Mouse (Mus musculus) MEL (cell line): ENCODE measurements at regions not wholly inside any gene's neighbourhood (a gene's known extent, or its start where the extent isn't known, plus 50 kb on each side); places are given as distances from the start of the nearest gene placed in this dataset.
A peak's percentile ranks its signal among the peaks of the same experiment; 100 is the strongest.

Experiments used
- DNase-seq: peaks from one replicate; pipeline ENCODE4 v3.0.0; 2011; ENCODE audit warnings: low read depth, low spot score
- H3K27ac ChIP-seq: 2 replicates; pipeline ENCODE4 v1.5.1; 2012; ENCODE audit warnings: low read depth, mild to moderate bottlenecking, control low read depth, low read length, moderate library complexity; ENCODE audit not compliant: control insufficient read depth
- H3K27me3 ChIP-seq, 2 experiments: fragments of 150-350 bp in 1 of 2; sonication (generic) in 1 of 2; 2 replicates each; pipeline ENCODE4 v1.6.1; 2012; ENCODE audit warnings: low read length in 2 of 2, mild to moderate bottlenecking in 2 of 2, improper control_type of control experiment in 1 of 2, moderate library complexity in 1 of 2; ENCODE audit not compliant: insufficient read depth in 2 of 2, control insufficient read depth in 1 of 2
- H3K36me3 ChIP-seq, 2 experiments: 2 replicates each; pipeline ENCODE4 v1.6.1; 2012 to 2014; ENCODE audit warnings: low read length in 2 of 2, improper control_type of control experiment in 1 of 2, inconsistent platforms in 1 of 2, mild to moderate bottlenecking in 1 of 2; ENCODE audit not compliant: insufficient read depth in 2 of 2, control insufficient read depth in 1 of 2
- H3K4me1 ChIP-seq, 2 experiments: fragments of 150-350 bp in 1 of 2; sonication (generic) in 1 of 2; 2 replicates each; pipeline ENCODE4 v1.6.1; 2012; ENCODE audit warnings: low read length in 2 of 2, improper control_type of control experiment in 1 of 2, mild to moderate bottlenecking in 1 of 2; ENCODE audit not compliant: insufficient read depth in 2 of 2, control insufficient read depth in 1 of 2
- H3K4me3 ChIP-seq, 2 experiments: fragments of 150-350 bp in 1 of 2; sonication (generic) in 1 of 2; 2 replicates each; pipeline ENCODE4 v1.5.1; 2012; ENCODE audit warnings: low read depth in 2 of 2, low read length in 2 of 2, mild to moderate bottlenecking in 2 of 2, moderate library complexity in 2 of 2, control low read depth in 1 of 2, improper control_type of control experiment in 1 of 2; ENCODE audit not compliant: control insufficient read depth in 1 of 2, insufficient read depth in 1 of 2
- H3K79me2 ChIP-seq: 2 replicates; pipeline ENCODE4 v1.6.1; 2012; ENCODE audit warnings: mild to moderate bottlenecking, low read length, moderate library complexity; ENCODE audit not compliant: control insufficient read depth, poor library complexity, insufficient read depth
- H3K9ac ChIP-seq: 2 replicates; pipeline ENCODE4 v1.6.1; 2012; ENCODE audit warnings: low read depth, mild to moderate bottlenecking, control low read depth, low read length, moderate library complexity; ENCODE audit not compliant: control insufficient read depth, poor library complexity, severe bottlenecking
- H3K9me3 ChIP-seq: fragments of 150-350 bp; sonication (generic); replicated peaks from 2 replicates; pipeline ENCODE4 v1.6.1; 2012; ENCODE audit warnings: mild to moderate bottlenecking, low read length, improper control_type of control experiment, moderate library complexity; ENCODE audit not compliant: insufficient read depth
- BHLHE40 ChIP-seq: IDR thresholded peaks from 2 replicates; pipeline ENCODE4 v1.6.1; 2012; ENCODE audit warnings: low read depth, mild to moderate bottlenecking, inconsistent platforms, low read length, improper control_type of control experiment, borderline replicate concordance
- CTCF ChIP-seq, 3 experiments: IDR thresholded peaks in 2 of 3; conservative IDR thresholded peaks in 1 of 3; 2 replicates each; pipeline ENCODE4 v1.5.1; 2011 to 2012; ENCODE audit warnings: low read length in 3 of 3, low read depth in 2 of 3, mild to moderate bottlenecking in 2 of 3, improper control_type of control experiment in 1 of 3, inconsistent platforms in 1 of 3, mixed read lengths in 1 of 3, moderate library complexity in 1 of 3; ENCODE audit not compliant: control insufficient read depth in 1 of 3, insufficient read depth in 1 of 3, poor library complexity in 1 of 3, severe bottlenecking in 1 of 3
- E2F4 ChIP-seq: IDR thresholded peaks from 2 replicates; pipeline ENCODE4 v1.6.1; 2011; ENCODE audit warnings: low read depth, low read length, improper control_type of control experiment, borderline replicate concordance
- ELF1 ChIP-seq: IDR thresholded peaks from 2 replicates; pipeline ENCODE4 v1.6.1; 2014; ENCODE audit warnings: low read depth, mild to moderate bottlenecking, inconsistent platforms, low read length, improper control_type of control experiment, moderate library complexity
- GABPA ChIP-seq: IDR thresholded peaks from 2 replicates; pipeline ENCODE4 v1.6.1; 2012; ENCODE audit warnings: low read depth, mild to moderate bottlenecking, inconsistent platforms, low read length, improper control_type of control experiment, moderate library complexity
- GATA1 ChIP-seq: IDR thresholded peaks from 2 replicates; pipeline ENCODE4 v1.6.1; 2011; ENCODE audit warnings: low read depth, low read length, improper control_type of control experiment
- HCFC1 ChIP-seq: IDR thresholded peaks from 2 replicates; pipeline ENCODE4 v1.6.1; 2012; ENCODE audit warnings: low read depth, mild to moderate bottlenecking, inconsistent platforms, low read length, improper control_type of control experiment, moderate library complexity
- MAX ChIP-seq: IDR thresholded peaks from 2 replicates; pipeline ENCODE4 v1.6.1; 2011; ENCODE audit warnings: low read length, improper control_type of control experiment
- MAZ ChIP-seq: IDR thresholded peaks from 2 replicates; pipeline ENCODE4 v1.6.1; 2012; ENCODE audit warnings: low read depth, mild to moderate bottlenecking, inconsistent platforms, low read length, improper control_type of control experiment
- MXI1 ChIP-seq: IDR thresholded peaks from 2 replicates; pipeline ENCODE4 v1.6.1; 2011; ENCODE audit warnings: mild to moderate bottlenecking, low read depth, low read length, improper control_type of control experiment
- MYB ChIP-seq: IDR thresholded peaks from 2 replicates; pipeline ENCODE4 v1.6.1; 2011; ENCODE audit warnings: mild to moderate bottlenecking, low read depth, low read length, improper control_type of control experiment
- MYC ChIP-seq: IDR thresholded peaks from 2 replicates; pipeline ENCODE4 v1.6.1; 2011; ENCODE audit warnings: low read depth, mild to moderate bottlenecking, low read length, improper control_type of control experiment, moderate library complexity
- NELFE ChIP-seq: IDR thresholded peaks from 2 replicates; pipeline ENCODE4 v1.6.1; 2011; ENCODE audit warnings: low read depth, low read length, improper control_type of control experiment
- POLR2A ChIP-seq, 2 experiments: IDR thresholded peaks; 2 replicates each; pipeline ENCODE4 v1.6.1; 2011 to 2012; ENCODE audit warnings: low read length in 2 of 2, mild to moderate bottlenecking in 2 of 2, control low read depth in 1 of 2, improper control_type of control experiment in 1 of 2, low read depth in 1 of 2, moderate library complexity in 1 of 2; ENCODE audit not compliant: control insufficient read depth in 1 of 2, insufficient read depth in 1 of 2, poor library complexity in 1 of 2
- POLR2AphosphoS2 ChIP-seq: IDR thresholded peaks from 2 replicates; pipeline ENCODE4 v1.6.1; 2011; ENCODE audit warnings: low read length, improper control_type of control experiment
- RAD21 ChIP-seq: IDR thresholded peaks from 2 replicates; pipeline ENCODE4 v1.6.1; 2011; ENCODE audit warnings: mild to moderate bottlenecking, low read depth, low read length, improper control_type of control experiment
- RCOR1 ChIP-seq: IDR thresholded peaks from 2 replicates; pipeline ENCODE4 v1.6.1; 2012; ENCODE audit warnings: low read depth, mild to moderate bottlenecking, inconsistent platforms, low read length, improper control_type of control experiment
- SIN3A ChIP-seq: IDR thresholded peaks from 2 replicates; pipeline ENCODE4 v1.6.1; 2012; ENCODE audit warnings: low read length, improper control_type of control experiment, inconsistent platforms
- SMC3 ChIP-seq: IDR thresholded peaks from 2 replicates; pipeline ENCODE4 v1.6.1; 2011; ENCODE audit warnings: low read depth, low read length, improper control_type of control experiment
- TAL1 ChIP-seq: IDR thresholded peaks from 2 replicates; pipeline ENCODE4 v1.6.1; 2012; ENCODE audit warnings: mild to moderate bottlenecking, inconsistent platforms, low read length, moderate library complexity, mixed read lengths
- TBP ChIP-seq: IDR thresholded peaks from 2 replicates; pipeline ENCODE4 v1.8.0; 2011; ENCODE audit warnings: low read depth, low read length, improper control_type of control experiment
- TCF12 ChIP-seq: IDR thresholded peaks from 2 replicates; pipeline ENCODE4 v1.6.1; 2014; ENCODE audit warnings: low read depth, mild to moderate bottlenecking, inconsistent platforms, low read length, improper control_type of control experiment, moderate library complexity
- UBTF ChIP-seq: IDR thresholded peaks from 2 replicates; pipeline ENCODE4 v1.6.1; 2012; ENCODE audit warnings: low read depth, mild to moderate bottlenecking, inconsistent platforms, low read length, improper control_type of control experiment, moderate library complexity, borderline replicate concordance; ENCODE audit not compliant: insufficient read depth
- USF2 ChIP-seq, 2 experiments: IDR thresholded peaks; 2 replicates each; pipeline ENCODE4 v1.6.1; 2011 to 2012; ENCODE audit warnings: improper control_type of control experiment in 2 of 2, low read length in 2 of 2, borderline replicate concordance in 1 of 2, inconsistent platforms in 1 of 2, low read depth in 1 of 2, mild to moderate bottlenecking in 1 of 2; ENCODE audit not compliant: insufficient read depth in 1 of 2
- ZC3H11A ChIP-seq: IDR thresholded peaks from 2 replicates; pipeline ENCODE4 v1.6.1; 2012; ENCODE audit warnings: low read depth, mild to moderate bottlenecking, inconsistent platforms, low read length, improper control_type of control experiment
- ZKSCAN1 ChIP-seq: IDR thresholded peaks from 2 replicates; pipeline ENCODE4 v1.6.1; 2012; ENCODE audit warnings: low read depth, mild to moderate bottlenecking, inconsistent platforms, low read length, improper control_type of control experiment, moderate library complexity
- ZMIZ1 ChIP-seq: IDR thresholded peaks from 2 replicates; pipeline ENCODE4 v1.6.1; 2012; ENCODE audit warnings: low read depth, mild to moderate bottlenecking, inconsistent platforms, low read length, improper control_type of control experiment, moderate library complexity
- ZNF384 ChIP-seq: IDR thresholded peaks from 2 replicates; pipeline ENCODE4 v1.6.1; 2012; ENCODE audit warnings: low read depth, mild to moderate bottlenecking, inconsistent platforms, low read length, improper control_type of control experiment

- Histone ChIP-seq H3K4me1 (peaks cover 18 to 41% of the 10 kb centered on the region in 2 experiments), H3K27me3 (no peaks in the 10 kb centered on the region), H3K9ac (no peak overlapping the region), H3K9me3 (no peaks in the 10 kb centered on the region), H3K27ac (peak overlapping the region; percentile 97), H3K36me3 (peaks cover 0 to 31% of the 10 kb centered on the region in 2 experiments; a peak in 2 of 4 replicates), H3K4me3 (no peak overlapping the region; a peak in 1 of 4 replicates), H3K79me2 (no peaks in the 10 kb centered on the region)
- TF ChIP-seq SIN3A (no peak), MYB (no peak), RAD21 (no peak), HCFC1 (no peak), GATA1 (no peak), UBTF (no peak), USF2 (IDR thresholded peaks at IDR 0.05; ENCODE audit: borderline replicate concordance in 1 of 2, insufficient read depth in 1 of 2, low read depth in 1 of 2, low read length in 2 of 2) (no peak), TAL1 (no peak), E2F4 (no peak), CTCF (IDR thresholded peaks at IDR 0.05 in 2 of 3, conservative IDR thresholded peaks at IDR 0.05 in 1 of 3; ENCODE audit: control insufficient read depth in 1 of 3, insufficient read depth in 1 of 3, low read depth in 2 of 3, low read length in 3 of 3, poor library complexity in 1 of 3, severe bottlenecking in 1 of 3) (no peak), BHLHE40 (no peak), MXI1 (no peak), GABPA (no peak), MYC (no peak), TCF12 (no peak), TBP (no peak)
- peak; percentile 15 for DNase-seq
These were observed 137.0 kb downstream of the Qrsl1 start for GRCm38 (mm10) chr10:43764581-43764980.

- Histone ChIP-seq H3K4me1 (peaks cover 15 to 34% of the 10 kb centered on the region in 2 experiments), H3K4me3 (peak overlapping the region; percentile 35 to 50; a peak in 2 of 4 replicates), H3K36me3 (peaks cover 0 to 26% of the 10 kb centered on the region in 2 experiments; a peak in 2 of 4 replicates), H3K79me2 (no peaks in the 10 kb centered on the region), H3K27me3 (no peaks in the 10 kb centered on the region), H3K27ac (peak overlapping the region; percentile 97), H3K9ac (peak overlapping the region; percentile 34), H3K9me3 (no peaks in the 10 kb centered on the region)
- DNase-seq: peak; percentile 87
- TF ChIP-seq BHLHE40 (no peak), CTCF (IDR thresholded peaks at IDR 0.05 in 2 of 3, conservative IDR thresholded peaks at IDR 0.05 in 1 of 3; ENCODE audit: control insufficient read depth in 1 of 3, insufficient read depth in 1 of 3, low read depth in 2 of 3, low read length in 3 of 3, poor library complexity in 1 of 3, severe bottlenecking in 1 of 3) (no peak; a peak in 1 of 6 replicates), E2F4 (no peak), ZNF384 (no peak; the same call in 1 of the 2 replicates), ELF1 (peak; percentile 47; the same call in 1 of the 2 replicates), SMC3 (0 out of 2 replicates have a peak, but pooled peaks have one; percentile 7), TBP (peak; percentile 88), NELFE (0 out of 2 replicates have a peak, but pooled peaks have one; percentile 0), ZMIZ1 (no peak), UBTF (0 out of 2 replicates have a peak, but pooled peaks have one; percentile 68), RCOR1 (peak; percentile 51; the same call in 1 of the 2 replicates), RAD21 (no peak), HCFC1 (no peak), POLR2AphosphoS2 (no peak), MAX (no peak), MXI1 (no peak), MYB (no peak; the same call in 1 of the 2 replicates), MYC (0 out of 2 replicates have a peak, but pooled peaks have one; percentile 20), POLR2A (IDR thresholded peaks at IDR 0.05; ENCODE audit: control insufficient read depth in 1 of 2, insufficient read depth in 1 of 2, low read depth in 1 of 2, low read length in 2 of 2, poor library complexity in 1 of 2) (no peak), ZC3H11A (no peak), MAZ (peak; percentile 34; the same call in 1 of the 2 replicates), TAL1 (peak; percentile 53; the same call in 1 of the 2 replicates), USF2 (IDR thresholded peaks at IDR 0.05; ENCODE audit: borderline replicate concordance in 1 of 2, insufficient read depth in 1 of 2, low read depth in 1 of 2, low read length in 2 of 2) (no peak), ZKSCAN1 (no peak), SIN3A (no peak; the same call in 1 of the 2 replicates)
These were observed 136.3 kb downstream of the Qrsl1 start for GRCm38 (mm10) chr10:43765275-43765674.
